Mouse (Mus musculus) retina, postnatal 7 days (tissue): ENCODE measurements around the gene Avl9.

Source experiments
- DNase-seq: peaks from one replicate; pipeline ENCODE4 v3.0.0-alpha.2; 2012; ENCODE audit warnings: low read depth, low spot score

Avl9 gene

DNA sequence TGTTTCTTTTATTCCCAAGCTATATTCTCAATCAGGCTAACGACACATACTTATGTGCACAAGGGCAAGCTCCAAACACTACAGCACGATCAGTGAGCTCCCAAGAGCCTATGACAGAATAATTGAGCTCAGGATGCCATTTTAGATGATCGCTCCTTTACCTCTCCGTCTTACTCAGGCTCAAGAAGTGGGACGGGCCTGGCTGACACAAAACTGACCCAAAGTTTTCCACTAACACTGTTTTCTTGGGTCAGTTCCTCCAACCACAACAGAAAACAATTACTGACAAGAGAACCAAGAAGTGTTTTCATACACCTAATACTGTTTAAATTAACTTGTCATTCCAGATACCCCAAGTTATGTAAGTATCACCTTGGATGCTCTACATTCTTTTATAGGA is 80.1 kb downstream of the Avl9 start:
- DNase-seq, result no peak

DNA sequence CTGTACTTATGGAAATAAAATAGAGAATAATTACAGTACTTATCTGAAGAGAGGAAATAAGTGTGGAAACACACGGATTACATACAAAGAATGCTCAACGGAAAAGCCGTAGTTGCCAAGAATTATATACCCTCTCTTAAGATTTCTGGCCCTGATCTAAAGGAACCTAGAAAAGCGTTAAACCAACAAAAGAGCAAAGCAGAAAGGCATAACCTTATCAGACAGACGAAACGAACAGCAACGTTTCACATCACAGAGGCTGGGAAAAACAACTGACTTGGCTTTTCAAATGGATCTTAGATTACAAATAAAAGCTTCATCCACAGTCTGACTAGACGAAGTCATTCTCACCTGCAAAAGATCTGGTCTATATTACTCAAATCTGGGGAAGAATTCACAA is 81.5 kb downstream of the Avl9 start:
- DNase-seq, result no peak

DNA sequence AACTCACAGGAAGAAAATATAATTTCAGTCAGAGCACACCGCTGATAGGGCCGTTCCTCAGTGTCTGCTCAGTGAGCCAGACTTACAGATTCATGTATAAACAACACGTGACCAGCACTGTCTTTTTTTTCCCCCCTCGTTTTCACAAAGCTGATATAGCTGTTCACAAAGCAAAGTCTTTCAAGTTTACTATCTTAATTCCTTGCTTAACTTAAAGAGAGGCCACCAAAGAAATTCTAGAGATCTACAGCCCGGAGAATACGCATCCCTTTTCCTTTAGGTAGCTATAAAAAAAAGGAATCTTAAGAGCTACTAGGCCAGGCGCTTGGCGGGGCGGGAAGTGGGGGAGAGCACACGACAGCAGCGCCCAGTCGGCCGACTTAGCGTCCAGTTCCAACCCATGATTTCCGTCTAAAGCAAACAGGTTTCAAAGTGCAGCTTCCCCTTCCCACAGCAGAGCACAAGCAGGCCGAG is 82.0 kb downstream of the Avl9 start:
- peak; percentile 11 for DNase-seq

DNA sequence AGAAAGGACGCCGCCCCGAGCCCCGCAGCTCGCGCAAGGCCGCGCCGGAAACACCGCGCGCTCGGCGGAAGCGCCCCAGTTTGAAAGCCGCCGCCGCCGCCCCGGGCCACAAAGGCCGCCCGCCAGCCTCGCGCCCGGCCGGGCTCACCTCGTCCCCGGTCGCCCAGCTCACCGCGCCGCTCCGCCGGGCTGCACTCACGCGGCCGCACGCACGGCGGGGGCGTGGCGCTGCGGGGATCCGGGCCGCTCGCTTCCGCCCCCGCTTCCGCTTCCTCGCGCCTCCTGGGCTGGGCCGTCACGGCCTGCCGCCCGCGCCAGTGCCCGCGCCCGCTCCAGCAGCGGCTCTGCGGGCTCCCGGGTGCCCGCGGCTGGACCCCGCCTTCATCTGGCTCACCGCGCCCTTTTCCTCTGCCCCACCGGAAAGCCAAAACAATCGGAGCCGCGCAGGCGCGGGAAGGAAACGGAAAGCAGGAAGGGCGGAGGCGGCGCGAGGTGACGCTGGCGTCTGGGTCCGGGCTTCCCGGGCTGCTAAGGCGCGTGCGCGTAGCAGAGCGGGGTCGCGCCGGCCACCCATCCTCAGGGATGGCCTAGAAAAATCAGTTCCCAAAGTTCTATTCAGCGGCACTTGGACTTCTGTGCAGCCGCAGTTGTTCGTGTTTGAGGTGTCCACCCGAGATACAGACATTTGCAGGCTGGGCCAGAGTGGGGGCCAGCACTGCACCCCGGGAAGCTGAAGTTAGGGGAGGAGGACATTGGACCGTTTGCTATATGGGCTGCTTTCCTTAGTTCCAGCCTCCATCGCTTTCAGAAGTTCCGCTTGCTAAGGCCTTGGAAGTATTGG is 82.8 kb downstream of the Avl9 start, which contains the start of gene Kbtbd2:
TSS of gene Kbtbd2 (minus strand) at position 503 of the 841 bp plus-strand sequence.
- peak; percentile 86 for DNase-seq

DNA sequence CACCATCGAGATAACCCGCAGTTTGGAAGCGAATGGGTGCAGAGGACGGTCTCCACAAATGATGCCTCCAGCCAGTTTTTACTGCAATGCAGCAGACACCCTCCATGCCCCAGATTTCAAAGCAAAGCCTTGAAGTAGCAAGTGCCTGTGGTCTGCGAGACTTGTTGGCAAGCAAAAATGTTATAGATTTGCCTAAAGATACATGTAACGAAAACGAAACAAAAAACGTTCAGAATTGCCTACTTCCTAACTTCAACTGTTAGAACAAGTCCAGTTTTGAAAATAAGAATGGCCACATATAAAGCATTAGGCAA is 83.4 kb downstream of the Avl9 start:
- no peak for DNase-seq

DNA sequence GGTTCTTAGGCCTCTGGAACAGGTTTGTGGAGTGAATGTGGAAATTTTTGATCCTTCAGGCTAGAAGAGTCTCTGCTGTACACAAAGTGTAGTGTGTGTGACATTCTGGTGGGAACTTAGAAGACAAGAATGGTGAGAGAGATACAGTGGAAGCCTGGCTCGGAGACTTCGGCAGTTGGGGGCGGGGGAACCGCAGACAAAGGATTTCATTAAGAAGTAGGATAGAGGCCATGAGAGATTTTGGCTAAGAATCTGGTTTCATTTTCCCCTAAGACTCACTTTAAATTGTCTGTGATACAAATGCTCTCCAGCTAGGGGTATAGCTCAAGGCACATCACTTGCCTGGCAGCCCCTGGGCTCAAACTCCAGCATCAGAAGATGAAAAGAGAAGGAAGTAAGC is 90.3 kb downstream of the Avl9 start:
- DNase-seq, result no peak

DNA sequence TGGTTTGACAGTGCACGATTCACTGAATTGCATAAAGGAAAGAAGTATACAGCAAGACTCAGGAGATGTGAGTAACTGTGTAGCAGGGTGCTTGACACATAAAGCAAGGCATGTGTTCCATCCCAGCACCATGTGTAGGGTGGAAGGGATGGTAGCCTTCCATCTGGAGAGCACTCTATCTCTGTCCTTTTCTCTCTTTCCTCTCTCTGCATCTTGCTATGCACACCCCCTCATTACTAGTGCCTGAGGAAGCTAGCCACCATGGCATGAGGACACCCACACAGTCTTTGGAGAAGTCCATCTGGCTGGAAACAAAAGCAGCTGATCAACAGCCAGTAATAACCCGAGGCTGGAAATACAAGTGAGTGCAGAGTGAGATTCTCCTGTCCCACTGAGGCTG is 91.5 kb downstream of the Avl9 start:
- DNase-seq, result no peak

DNA sequence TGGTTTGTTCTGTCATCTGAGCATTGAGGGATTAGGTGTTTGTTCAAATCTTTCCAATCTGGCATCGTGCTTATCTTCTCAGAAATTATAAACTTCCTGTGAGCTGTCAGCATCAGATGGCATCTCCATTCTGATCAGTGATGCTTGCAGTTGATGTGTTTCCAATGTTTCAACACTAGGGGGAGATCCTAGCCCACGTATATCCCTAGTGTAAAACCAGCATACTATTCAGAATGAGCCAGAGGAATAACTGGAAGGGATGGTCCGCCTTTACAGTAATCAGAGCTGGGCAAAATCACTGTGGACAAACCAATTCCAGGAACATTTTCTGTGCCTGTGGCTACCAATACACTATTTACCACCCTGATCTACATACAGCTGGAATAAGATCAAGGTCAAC is 94.0 kb downstream of the Avl9 start:
- DNase-seq, result peak; percentile 54
